Mouse (Mus musculus): ENCODE measurements around the gene Wbp11.

Wbp11 gene

GRCm38 (mm10) chr6:136835352-136835751 is 7.3 kb upstream of the Wbp11 start, which contains the start of gene Smco3:
Gene Smco3, minus strand, starts transcription at chr6:136835452.
- DNase-seq (ENCODE audit: low spot score in 2 of 2) = no peak

GRCm38 (mm10) chr6:136831712-136832111 is 3.7 kb upstream of the Wbp11 start:
- no peak for DNase-seq (ENCODE audit: low spot score in 2 of 2)

- DNase-seq (ENCODE audit: low spot score in 2 of 2) = no peak
These were observed 648 bp upstream of the Wbp11 start for GRCm38 (mm10) chr6:136828681-136829080.

- no peak for DNase-seq (ENCODE audit: low spot score in 2 of 2)
These were observed 535 bp downstream of the Wbp11 start, which contains the start of gene BC049715 for GRCm38 (mm10) chr6:136827516-136827880. Gene BC049715, plus strand, starts transcription at chr6:136827626.

- no peak for DNase-seq (ENCODE audit: low spot score in 2 of 2)
These were observed 917 bp downstream of the Wbp11 start for GRCm38 (mm10) chr6:136827116-136827515.

- no peak for DNase-seq (ENCODE audit: low spot score in 2 of 2)
These were observed 3.0 kb downstream of the Wbp11 start for GRCm38 (mm10) chr6:136824987-136825386.

GRCm38 (mm10) chr6:136821086-136821485 is 6.9 kb downstream of the Wbp11 start:
- no peak for DNase-seq (ENCODE audit: low spot score in 2 of 2)

GRCm38 (mm10) chr6:136820381-136820780 is 7.7 kb downstream of the Wbp11 start:
- no peak for DNase-seq (ENCODE audit: low spot score in 2 of 2)

GRCm38 (mm10) chr6:136817549-136817948 is 10.5 kb downstream of the Wbp11 start:
- peak; percentile 70 to 77 for DNase-seq (ENCODE audit: low spot score in 2 of 2)

GRCm38 (mm10) chr6:136816826-136817225 is 11.2 kb downstream of the Wbp11 start:
- DNase-seq (ENCODE audit: low spot score in 2 of 2) = no peak

- DNase-seq (ENCODE audit: low spot score in 2 of 2) = no peak
These were observed 12.7 kb downstream of the Wbp11 start for GRCm38 (mm10) chr6:136815381-136815780.

- DNase-seq (ENCODE audit: low spot score in 2 of 2) = no peak
These were observed 14.9 kb downstream of the Wbp11 start for GRCm38 (mm10) chr6:136813117-136813516.

GRCm38 (mm10) chr6:136811196-136811595 is 16.8 kb downstream of the Wbp11 start:
- DNase-seq (ENCODE audit: low spot score in 2 of 2) = no peak

- DNase-seq (ENCODE audit: low spot score in 2 of 2) = no peak
These were observed 18.4 kb downstream of the Wbp11 start for GRCm38 (mm10) chr6:136809673-136810072.

GRCm38 (mm10) chr6:136809077-136809476 is 19.0 kb downstream of the Wbp11 start:
- DNase-seq (ENCODE audit: low spot score in 2 of 2) = no peak

- no peak for DNase-seq (ENCODE audit: low spot score in 2 of 2)
These were observed 19.4 kb downstream of the Wbp11 start for GRCm38 (mm10) chr6:136808631-136809046.

- peak; percentile 96 to 98 for DNase-seq (ENCODE audit: low spot score in 2 of 2)
These were observed 20.0 kb downstream of the Wbp11 start, which contains the start of gene H2afj for GRCm38 (mm10) chr6:136808014-136808417. Gene H2afj, plus strand, starts transcription at chr6:136808244.

GRCm38 (mm10) chr6:136807395-136808013 is 20.5 kb downstream of the Wbp11 start:
- no peak for DNase-seq (ENCODE audit: low spot score in 2 of 2)

- DNase-seq (ENCODE audit: low spot score in 2 of 2) = no peak
These were observed 21.2 kb downstream of the Wbp11 start for GRCm38 (mm10) chr6:136806819-136807218.

GRCm38 (mm10) chr6:136805409-136805775 is 22.6 kb downstream of the Wbp11 start:
- DNase-seq (ENCODE audit: low spot score in 2 of 2) = no peak

GRCm38 (mm10) chr6:136804705-136805408 is 23.2 kb downstream of the Wbp11 start:
- DNase-seq (ENCODE audit: low spot score in 2 of 2) = no peak

- peak; percentile 89 to 97 for DNase-seq (ENCODE audit: low spot score in 2 of 2)
These were observed 24.0 kb downstream of the Wbp11 start, which contains the start of gene Hist4h4 for GRCm38 (mm10) chr6:136803739-136804633. Gene Hist4h4, minus strand, starts transcription at chr6:136804415.

Data from frontal cortex, postnatal 14 days (tissue).